Mouse (Mus musculus) liver, embryonic 14.5 days (tissue): Measurements from ENCODE around the gene Prss54.

ENCODE experiments used
- CTCF ChIP-seq: IDR thresholded peaks from 2 replicates; pipeline ENCODE4 v1.5.1; 2016; ENCODE audit warnings: antibody characterized with exemption, low read depth, control low read depth
- EP300 ChIP-seq: IDR thresholded peaks from 2 replicates; pipeline ENCODE4 v1.6.1; 2016; ENCODE audit warnings: antibody characterized with exemption, low read depth

DNA sequence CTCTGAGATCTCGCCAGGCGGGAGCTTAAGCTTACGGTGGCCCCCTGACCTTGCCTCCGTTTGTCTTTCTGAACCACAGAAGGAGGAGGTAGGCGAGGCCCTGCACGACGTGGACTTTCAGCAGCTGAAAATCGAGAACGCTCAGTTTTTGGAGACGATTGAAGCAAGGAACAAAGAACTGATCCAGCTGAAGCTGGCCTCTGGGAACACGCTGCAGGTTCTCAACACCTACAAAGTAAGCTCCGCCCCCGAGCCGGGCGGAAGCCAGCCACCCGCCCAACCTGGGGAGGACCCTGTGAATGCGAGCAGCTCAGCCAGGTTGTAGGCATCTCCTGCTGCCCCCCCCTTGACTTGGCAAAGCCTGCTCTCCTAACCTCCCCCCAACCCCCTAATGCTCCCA is 30.3 kb downstream of the Prss54 start:
- no peak for TF ChIP-seq CTCF
- TF ChIP-seq EP300: no peak
